Mouse (Mus musculus): Measurements from ENCODE around the gene Gm28038. TPM values are rescaled to one million over a fixed set of nuclear protein-coding genes. Genes with fewer than 3 reads are reported as not detected.

The Gm28038 gene
- polyA plus RNA-seq, 1 experiment from 2014 or later = not detected

GRCm38 (mm10) chr2:30281651-30282050, 808 bp downstream of the Gm28038 start:
- 84% methylated on average over 3 of the region's 3 CpGs for WGBS
- Histone ChIP-seq H3K4me1 (replicated peaks; ENCODE audit: control insufficient read depth, insufficient read depth, low read length) (peaks cover 8% of the 10 kb centered on the region), H3K27ac (no peak overlapping the region), H3K36me3 (replicated peaks; ENCODE audit: control insufficient read depth, insufficient read depth) (0 out of 2 replicates have a peak, but pooled peaks cover 11% of the 10 kb centered on the region), H3K9me3 (ENCODE audit: control insufficient read depth, low read length) (no peaks in the 10 kb centered on the region), H3K9ac (no peak overlapping the region), H3K4me2 (replicated peaks) (no peak overlapping the region), H3K27me3 (ENCODE audit: control insufficient read depth, insufficient read depth, low read length) (no peaks in the 10 kb centered on the region), H3K4me3 (replicated peaks; ENCODE audit: low read length) (no peak overlapping the region)
- DNase-seq (ENCODE audit: low spot score) (no peak), ATAC-seq (ENCODE audit: low FRiP score) (no peak)

- no peaks in the 10 kb centered on the region for H3K9me3 ChIP-seq (ENCODE audit: control insufficient read depth, low read length)
- H3K9ac ChIP-seq = no peak overlapping the region
- ATAC-seq (ENCODE audit: low FRiP score) (no peak), DNase-seq (ENCODE audit: low spot score) (no peak)
- no peaks in the 10 kb centered on the region for H3K27me3 ChIP-seq (ENCODE audit: control insufficient read depth, insufficient read depth, low read length)
- H3K4me1 ChIP-seq (replicated peaks; ENCODE audit: control insufficient read depth, insufficient read depth, low read length) = peaks cover 20% of the 10 kb centered on the region
- H3K4me3 ChIP-seq (replicated peaks; ENCODE audit: low read length) = no peak overlapping the region
- H3K36me3 ChIP-seq (replicated peaks; ENCODE audit: control insufficient read depth, insufficient read depth) = 0 out of 2 replicates have a peak, but pooled peaks cover 11% of the 10 kb centered on the region
- 85% methylated on average over 2 of the region's 2 CpGs for WGBS
- no peak overlapping the region for H3K4me2 ChIP-seq (replicated peaks)
- H3K27ac ChIP-seq = no peak overlapping the region
Measured at GRCm38 (mm10) chr2:30283193-30283592, 2.4 kb downstream of the Gm28038 start.

GRCm38 (mm10) chr2:30285004-30285403, 4.2 kb downstream of the Gm28038 start:
- H3K9me3 ChIP-seq (ENCODE audit: control insufficient read depth, low read length) = no peaks in the 10 kb centered on the region
- peak overlapping the region; percentile 90 for H3K4me3 ChIP-seq (replicated peaks; ENCODE audit: low read length)
- WGBS = 91% methylated on average over 5 of the region's 5 CpGs
- peak overlapping the region; percentile 92 for H3K4me2 ChIP-seq (replicated peaks)
- peaks cover 20% of the 10 kb centered on the region for H3K4me1 ChIP-seq (replicated peaks; ENCODE audit: control insufficient read depth, insufficient read depth, low read length)
- H3K27ac ChIP-seq = no peak overlapping the region
- H3K9ac ChIP-seq = no peak overlapping the region
- ATAC-seq (ENCODE audit: low FRiP score) = no peak
- no peak for DNase-seq (ENCODE audit: low spot score)
- no peaks in the 10 kb centered on the region for H3K27me3 ChIP-seq (ENCODE audit: control insufficient read depth, insufficient read depth, low read length)
- H3K36me3 ChIP-seq (replicated peaks; ENCODE audit: control insufficient read depth, insufficient read depth) = 0 out of 2 replicates have a peak, but pooled peaks cover 11% of the 10 kb centered on the region

GRCm38 (mm10) chr2:30285416-30286181, 4.8 kb downstream of the Gm28038 start:
- peak; percentile 76 for ATAC-seq (ENCODE audit: low FRiP score)
- 16% methylated on average over 38 of the region's 38 CpGs for WGBS
- H3K27ac ChIP-seq = peak overlapping the region; percentile 64; the same call in 1 of the 2 replicates

GRCm38 (mm10) chr2:30286192-30287026, 5.6 kb downstream of the Gm28038 start, which contains the start of the genes Dolk and Nup188:
TSS of gene Dolk (minus strand) at chr2:30286334.
TSS of gene Nup188 (plus strand) at chr2:30286397.
- under 1% methylated on average over 65 of the region's 68 CpGs for WGBS
- peak within 1 kb of the TSS; percentile 85 for H3K9ac ChIP-seq
- ATAC-seq (ENCODE audit: low FRiP score) (peak; percentile 93), DNase-seq (ENCODE audit: low spot score) (peak; percentile 98)
- no peaks in the 10 kb centered on the region for H3K27me3 ChIP-seq (ENCODE audit: control insufficient read depth, insufficient read depth, low read length)
- 0 out of 2 replicates have a peak, but pooled peaks cover 11% of the 10 kb centered on the region for H3K36me3 ChIP-seq (replicated peaks; ENCODE audit: control insufficient read depth, insufficient read depth)
- H3K4me3 ChIP-seq (replicated peaks; ENCODE audit: low read length) = peak within 1 kb of the TSS; percentile 90
- H3K4me1 ChIP-seq (replicated peaks; ENCODE audit: control insufficient read depth, insufficient read depth, low read length) = peaks cover 20% of the 10 kb centered on the region
- H3K9me3 ChIP-seq (ENCODE audit: control insufficient read depth, low read length) = no peaks in the 10 kb centered on the region
- peak within 1 kb of the TSS; percentile 92 for H3K4me2 ChIP-seq (replicated peaks)
- H3K27ac ChIP-seq = peak within 1 kb of the TSS; percentile 64

More at GRCm38 (mm10) chr2:30285416-30286181, 4.8 kb downstream of the Gm28038 start:
- no peaks in the 10 kb centered on the region for H3K9me3 ChIP-seq (ENCODE audit: control insufficient read depth, low read length)
- H3K27me3 ChIP-seq (ENCODE audit: control insufficient read depth, insufficient read depth, low read length) = no peaks in the 10 kb centered on the region
- peak overlapping the region; percentile 85 for H3K9ac ChIP-seq
- peaks cover 20% of the 10 kb centered on the region for H3K4me1 ChIP-seq (replicated peaks; ENCODE audit: control insufficient read depth, insufficient read depth, low read length)
- no peak for DNase-seq (ENCODE audit: low spot score)
- peak overlapping the region; percentile 90 for H3K4me3 ChIP-seq (replicated peaks; ENCODE audit: low read length)
- H3K4me2 ChIP-seq (replicated peaks) = peak overlapping the region; percentile 92
- 0 out of 2 replicates have a peak, but pooled peaks cover 11% of the 10 kb centered on the region for H3K36me3 ChIP-seq (replicated peaks; ENCODE audit: control insufficient read depth, insufficient read depth)

GRCm38 (mm10) chr2:30287027-30287373, 6.2 kb downstream of the Gm28038 start:
- ATAC-seq (ENCODE audit: low FRiP score) (no peak), DNase-seq (ENCODE audit: low spot score) (peak; percentile 31)
- Histone ChIP-seq H3K27me3 (ENCODE audit: control insufficient read depth, insufficient read depth, low read length) (no peaks in the 10 kb centered on the region), H3K9ac (peak overlapping the region; percentile 85), H3K27ac (peak overlapping the region; percentile 51; the same call in 1 of the 2 replicates), H3K9me3 (ENCODE audit: control insufficient read depth, low read length) (no peaks in the 10 kb centered on the region), H3K36me3 (replicated peaks; ENCODE audit: control insufficient read depth, insufficient read depth) (0 out of 2 replicates have a peak, but pooled peaks cover 11% of the 10 kb centered on the region), H3K4me3 (replicated peaks; ENCODE audit: low read length) (peak overlapping the region; percentile 90), H3K4me1 (replicated peaks; ENCODE audit: control insufficient read depth, insufficient read depth, low read length) (peaks cover 20% of the 10 kb centered on the region), H3K4me2 (replicated peaks) (peak overlapping the region; percentile 92)
- WGBS = under 1% methylated on average over 10 of the region's 10 CpGs

- no peak overlapping the region for H3K4me3 ChIP-seq (replicated peaks; ENCODE audit: low read length)
- no peaks in the 10 kb centered on the region for H3K9me3 ChIP-seq (ENCODE audit: control insufficient read depth, low read length)
- H3K27me3 ChIP-seq (ENCODE audit: control insufficient read depth, insufficient read depth, low read length) = no peaks in the 10 kb centered on the region
- DNase-seq (ENCODE audit: low spot score) = no peak
- no peak overlapping the region for H3K27ac ChIP-seq
- H3K4me1 ChIP-seq (replicated peaks; ENCODE audit: control insufficient read depth, insufficient read depth, low read length) = no peaks in the 10 kb centered on the region
- WGBS = 87% methylated on average over 3 of the region's 3 CpGs
- ATAC-seq (ENCODE audit: low FRiP score) = no peak
- H3K36me3 ChIP-seq (replicated peaks; ENCODE audit: control insufficient read depth, insufficient read depth) = peaks cover 76% of the 10 kb centered on the region
- no peak overlapping the region for H3K9ac ChIP-seq
- H3K4me2 ChIP-seq (replicated peaks) = no peak overlapping the region
Measured at GRCm38 (mm10) chr2:30299525-30299924, 18.7 kb downstream of the Gm28038 start.

GRCm38 (mm10) chr2:30299966-30300365, 19.1 kb downstream of the Gm28038 start:
- ATAC-seq (ENCODE audit: low FRiP score) = no peak
- H3K9ac ChIP-seq = no peak overlapping the region
- H3K4me2 ChIP-seq (replicated peaks) = no peak overlapping the region
- H3K27me3 ChIP-seq (ENCODE audit: control insufficient read depth, insufficient read depth, low read length) = no peaks in the 10 kb centered on the region
- H3K27ac ChIP-seq = no peak overlapping the region
- no peak for DNase-seq (ENCODE audit: low spot score)
- 94% methylated on average over 5 of the region's 5 CpGs for WGBS
- no peaks in the 10 kb centered on the region for H3K4me1 ChIP-seq (replicated peaks; ENCODE audit: control insufficient read depth, insufficient read depth, low read length)
- no peak overlapping the region for H3K4me3 ChIP-seq (replicated peaks; ENCODE audit: low read length)
- peaks cover 81% of the 10 kb centered on the region for H3K36me3 ChIP-seq (replicated peaks; ENCODE audit: control insufficient read depth, insufficient read depth)
- H3K9me3 ChIP-seq (ENCODE audit: control insufficient read depth, low read length) = no peaks in the 10 kb centered on the region

GRCm38 (mm10) chr2:30306087-30306486, 25.2 kb downstream of the Gm28038 start:
- Histone ChIP-seq H3K4me3 (replicated peaks; ENCODE audit: low read length) (no peak overlapping the region), H3K4me1 (replicated peaks; ENCODE audit: control insufficient read depth, insufficient read depth, low read length) (no peaks in the 10 kb centered on the region), H3K4me2 (replicated peaks) (no peak overlapping the region), H3K36me3 (replicated peaks; ENCODE audit: control insufficient read depth, insufficient read depth) (peaks cover 100% of the 10 kb centered on the region), H3K9ac (no peak overlapping the region), H3K9me3 (ENCODE audit: control insufficient read depth, low read length) (no peaks in the 10 kb centered on the region), H3K27me3 (ENCODE audit: control insufficient read depth, insufficient read depth, low read length) (no peaks in the 10 kb centered on the region), H3K27ac (no peak overlapping the region)
- DNase-seq (ENCODE audit: low spot score) = no peak
- WGBS = 98% methylated on average over 7 of the region's 7 CpGs
- no peak for ATAC-seq (ENCODE audit: low FRiP score)

All from hindbrain, embryonic 14.5 days (tissue).